Mouse (Mus musculus): ENCODE measurements around the gene D230025D16Rik. TPM values are rescaled to one million over a fixed set of nuclear protein-coding genes. Genes with fewer than 3 reads are reported as not detected.

Gene D230025D16Rik
- total RNA-seq, 2 experiments from 2014 or later = 13.5 to 24.2 TPM

DNA sequence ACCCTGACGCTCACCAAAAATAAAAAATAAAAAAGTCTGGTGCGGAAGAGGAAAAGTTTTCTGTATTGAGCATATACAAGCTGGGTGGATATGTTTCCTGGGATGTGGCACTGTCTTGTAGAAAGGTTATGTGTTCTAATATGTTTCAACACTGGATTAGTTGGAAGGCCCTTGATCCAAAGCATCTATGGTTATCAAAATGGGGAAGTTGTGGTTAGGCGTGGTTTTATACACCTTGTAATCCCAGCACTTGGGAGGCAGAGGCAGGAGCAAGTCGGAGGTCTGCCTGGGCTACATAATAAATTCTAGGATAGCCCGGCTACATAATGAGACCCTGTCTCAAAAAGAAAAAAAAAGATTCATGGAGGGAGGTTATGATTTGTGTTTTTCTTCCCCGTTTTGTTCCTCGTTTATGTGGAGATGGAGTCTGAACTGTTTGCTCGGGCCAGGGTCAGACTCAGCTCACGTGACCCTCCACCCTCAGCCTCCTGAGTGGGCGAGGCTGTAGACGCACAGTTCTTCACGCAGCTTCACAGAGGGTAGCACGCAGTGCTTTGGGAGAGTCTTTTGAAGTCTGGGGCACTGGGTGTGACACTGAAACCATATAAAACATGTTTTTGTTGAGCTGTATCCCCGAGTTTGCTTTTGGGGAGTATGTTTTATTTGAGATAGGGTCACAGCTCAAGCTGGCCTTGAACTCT lies 12.6 kb downstream of the D230025D16Rik start:
- no peak for DNase-seq

DNA sequence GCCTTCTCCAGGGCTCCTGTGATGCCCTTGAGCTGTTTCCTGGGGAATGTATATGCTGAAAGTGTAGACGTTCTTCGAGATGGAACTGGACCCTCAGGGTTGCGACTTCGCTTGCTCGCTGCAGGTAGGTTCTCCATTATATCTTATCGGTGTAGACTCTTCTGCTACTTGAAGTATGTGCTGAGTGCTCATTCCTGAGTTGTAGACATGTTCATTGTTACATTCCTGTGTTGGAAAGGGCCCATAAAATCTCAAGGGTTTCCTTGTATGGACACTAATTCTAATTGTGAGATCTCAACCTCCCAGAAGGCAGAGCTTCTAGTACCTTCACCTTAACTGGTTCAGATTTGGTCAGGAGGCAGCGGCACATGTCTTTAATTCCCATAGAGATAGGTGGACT lies 16.1 kb downstream of the D230025D16Rik start:
- no peak for DNase-seq

- DNase-seq = no peak
Observed at GRCm38 (mm10) chr8:105251954-105252353, 27.0 kb downstream of the D230025D16Rik start.

DNA sequence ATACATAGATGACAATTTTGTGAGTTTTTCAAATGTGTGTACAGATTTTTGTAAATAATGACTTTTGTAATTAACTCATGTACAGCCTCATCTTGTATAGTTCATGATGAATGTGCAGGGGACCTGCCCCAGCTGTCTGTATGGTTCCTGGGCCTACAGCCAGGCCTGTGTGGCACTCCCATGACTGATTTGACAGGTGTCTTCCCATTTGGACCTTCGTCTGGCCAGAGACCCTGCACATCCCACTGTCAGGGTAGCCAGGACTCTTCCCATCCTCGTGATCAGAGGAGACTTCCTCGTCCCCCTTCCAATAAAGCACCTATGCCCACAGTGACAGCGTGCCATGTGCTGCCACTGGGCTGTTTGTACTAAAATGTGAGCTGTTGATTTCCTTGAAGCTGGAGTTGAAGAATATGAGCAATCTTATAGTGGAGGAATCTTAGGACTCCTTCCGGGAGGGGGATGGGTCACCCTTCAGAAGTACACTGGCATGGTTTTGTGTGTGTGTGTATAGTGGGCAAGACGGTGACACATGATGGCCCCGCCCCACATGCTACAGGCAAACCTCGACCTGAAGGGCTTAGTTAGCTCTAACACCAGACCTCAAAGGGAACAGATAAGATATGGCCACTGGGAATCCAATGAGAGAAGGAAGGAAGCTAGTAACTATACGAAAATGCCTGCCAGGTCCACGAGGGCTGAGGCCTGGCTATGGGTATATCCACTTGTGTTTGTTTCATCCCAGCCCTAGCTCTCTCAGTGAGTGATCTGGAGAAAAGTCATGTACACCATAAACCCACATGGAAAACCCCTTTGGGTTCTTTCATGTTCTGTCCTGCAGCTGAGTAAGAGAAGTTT lies 28.0 kb downstream of the D230025D16Rik start:
- DNase-seq = no peak

- DNase-seq = no peak
Observed at GRCm38 (mm10) chr8:105253766-105254151, 28.8 kb downstream of the D230025D16Rik start.

- DNase-seq = peak; percentile 86
Observed at GRCm38 (mm10) chr8:105254152-105254965, 29.4 kb downstream of the D230025D16Rik start.

DNA sequence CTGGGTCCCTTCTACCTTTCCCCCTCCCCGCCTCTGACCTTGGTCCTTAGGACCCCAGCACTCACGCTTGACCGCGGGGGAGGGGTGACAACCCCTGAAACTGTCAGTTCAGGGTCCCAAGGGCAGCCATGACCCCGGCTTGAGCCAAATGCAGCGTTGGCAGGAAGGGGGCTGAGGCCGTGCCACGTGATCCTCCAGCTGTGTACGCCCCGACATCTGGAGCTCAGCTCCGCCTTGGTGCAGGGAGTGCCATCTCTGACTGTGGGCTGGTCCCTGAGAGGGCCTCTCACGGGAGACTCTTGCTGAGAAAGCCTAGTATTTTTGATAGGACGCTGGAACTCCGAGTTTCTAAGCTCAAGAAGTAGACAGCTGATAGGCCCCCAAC lies 30.0 kb downstream of the D230025D16Rik start, which contains the start of gene B3gnt9:
Gene B3gnt9 (minus strand): TSS at position 188 of the 385 bp plus-strand sequence.
- peak; percentile 85 for DNase-seq

- DNase-seq = no peak
Observed at GRCm38 (mm10) chr8:105257318-105258114, 32.6 kb downstream of the D230025D16Rik start.

- no peak for DNase-seq
Observed at GRCm38 (mm10) chr8:105258911-105259720, 34.2 kb downstream of the D230025D16Rik start.

DNA sequence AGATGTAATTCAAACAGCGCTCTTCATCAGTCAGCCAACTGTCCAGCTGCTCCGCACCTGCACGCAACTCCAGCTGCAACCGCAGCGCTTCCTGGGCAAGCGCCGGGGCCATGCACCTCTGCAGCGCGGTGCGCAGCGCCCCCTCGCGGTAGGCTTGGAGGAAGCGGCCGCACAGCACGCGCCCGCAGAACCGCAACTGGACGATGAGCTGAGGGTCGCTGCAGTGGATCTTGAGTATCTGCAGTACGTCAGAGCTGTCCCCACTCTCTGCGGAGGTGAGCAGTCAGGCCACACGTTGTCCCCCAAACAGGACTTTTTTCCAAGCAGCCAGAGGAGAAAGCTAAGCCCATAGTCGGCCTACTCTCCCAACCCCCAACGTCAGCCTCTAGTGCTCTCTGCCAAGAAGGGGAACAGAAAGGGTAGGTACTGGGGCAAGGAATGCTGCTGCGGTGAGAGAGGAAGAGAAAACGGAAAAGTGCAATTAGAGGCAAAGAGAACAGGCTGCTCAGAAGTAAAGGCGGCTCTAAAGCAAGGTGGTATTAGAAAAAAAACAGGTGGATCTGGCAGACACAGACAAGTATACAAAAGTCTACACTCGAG lies 34.9 kb downstream of the D230025D16Rik start:
- DNase-seq = peak; percentile 64

DNA sequence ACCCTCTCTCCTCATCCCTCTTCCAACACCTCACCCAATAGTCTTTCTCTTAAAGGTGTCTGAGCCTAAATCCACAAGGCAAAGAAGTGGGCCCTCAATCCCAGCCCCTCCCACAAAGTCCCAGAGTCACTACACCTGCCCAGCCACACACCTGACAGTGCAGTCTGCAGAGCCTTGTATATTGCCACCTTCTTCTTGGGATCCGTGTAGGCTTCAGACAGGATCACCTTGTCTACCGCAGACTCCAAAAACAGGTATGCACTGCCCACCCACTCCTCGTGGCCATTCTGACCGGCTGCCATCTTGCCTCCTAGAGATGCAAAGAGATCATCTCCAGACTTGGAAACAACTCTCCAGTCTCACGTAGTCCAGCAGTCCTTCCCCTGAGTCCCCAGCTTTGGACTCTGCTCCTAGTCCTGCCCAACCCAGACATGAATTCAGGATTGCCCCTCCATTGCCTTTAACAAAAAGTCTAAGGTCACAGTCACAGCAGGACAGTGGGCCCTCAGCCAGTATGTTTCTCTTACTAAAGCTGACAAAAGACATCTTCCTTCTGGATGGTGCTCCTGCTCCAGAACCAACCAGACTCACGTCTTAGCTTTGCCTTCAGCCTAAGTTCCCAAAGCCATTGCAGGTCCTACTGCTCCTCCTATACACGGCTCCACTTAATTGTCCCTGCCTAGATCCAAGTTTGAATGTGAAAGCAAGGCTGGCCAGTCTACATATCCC lies 35.6 kb downstream of the D230025D16Rik start:
- DNase-seq = no peak

DNA sequence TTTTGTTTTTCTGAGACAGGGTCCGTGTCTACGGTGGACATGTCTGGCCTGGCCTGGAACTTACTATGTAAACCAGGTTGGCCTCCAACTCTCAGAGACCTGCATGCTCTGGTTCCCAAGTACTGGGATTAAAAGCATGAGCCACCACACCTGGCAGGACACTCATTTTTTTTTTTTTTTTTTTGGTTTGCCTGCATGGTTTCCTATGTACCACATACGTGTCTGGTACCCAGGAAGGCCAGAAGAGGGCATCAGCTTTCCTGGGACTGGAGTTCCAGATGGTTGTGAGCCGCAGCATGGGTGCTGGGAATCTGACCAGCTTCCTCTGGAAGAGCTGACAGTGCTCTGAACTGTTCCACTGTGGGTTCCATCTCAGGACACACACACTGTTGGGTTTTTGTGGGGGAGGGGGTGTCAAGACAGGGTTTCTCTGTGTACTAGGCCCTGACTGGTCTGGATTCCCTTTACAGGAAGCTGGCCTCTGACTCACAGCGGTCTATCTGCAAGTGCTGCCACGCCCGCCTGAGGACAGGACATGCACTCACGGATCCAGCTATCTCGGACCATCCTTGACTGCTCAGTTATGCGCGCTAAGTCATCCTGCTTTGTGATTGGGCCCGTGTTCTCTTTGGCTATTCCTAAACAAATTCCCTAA lies 36.5 kb downstream of the D230025D16Rik start:
- DNase-seq = no peak

DNA sequence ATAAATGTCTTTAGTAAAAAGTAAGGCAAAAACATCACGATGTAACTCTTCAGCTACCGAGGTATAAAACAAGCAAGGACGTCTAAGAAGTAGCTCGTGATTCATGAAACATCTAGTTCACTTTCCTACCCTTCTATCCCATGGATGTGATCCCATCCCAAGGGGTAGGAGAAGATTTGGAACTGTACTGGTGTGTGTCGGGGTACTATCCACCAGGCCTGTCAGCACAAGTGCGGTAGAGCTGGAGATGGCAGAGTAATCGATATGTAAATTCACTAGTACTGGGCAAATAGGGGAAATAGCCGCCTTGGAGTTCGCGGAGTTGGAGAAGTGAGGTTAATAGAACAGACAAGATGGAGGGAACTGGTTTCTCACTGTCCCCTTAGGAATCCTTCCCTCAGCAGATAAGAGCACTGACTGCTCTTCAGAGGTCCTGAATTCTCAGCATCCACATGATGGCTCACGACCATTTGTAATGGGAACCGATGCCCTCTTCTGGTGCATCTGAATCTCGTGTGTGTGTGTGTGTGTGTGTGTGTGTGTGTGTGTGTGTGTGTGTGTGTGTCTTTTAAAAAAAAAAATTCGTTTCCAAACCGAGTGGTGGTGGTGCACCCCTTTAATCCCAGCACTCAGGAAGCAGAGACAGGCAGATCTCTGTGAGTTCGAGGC lies 38.4 kb downstream of the D230025D16Rik start:
- no peak for DNase-seq

DNA sequence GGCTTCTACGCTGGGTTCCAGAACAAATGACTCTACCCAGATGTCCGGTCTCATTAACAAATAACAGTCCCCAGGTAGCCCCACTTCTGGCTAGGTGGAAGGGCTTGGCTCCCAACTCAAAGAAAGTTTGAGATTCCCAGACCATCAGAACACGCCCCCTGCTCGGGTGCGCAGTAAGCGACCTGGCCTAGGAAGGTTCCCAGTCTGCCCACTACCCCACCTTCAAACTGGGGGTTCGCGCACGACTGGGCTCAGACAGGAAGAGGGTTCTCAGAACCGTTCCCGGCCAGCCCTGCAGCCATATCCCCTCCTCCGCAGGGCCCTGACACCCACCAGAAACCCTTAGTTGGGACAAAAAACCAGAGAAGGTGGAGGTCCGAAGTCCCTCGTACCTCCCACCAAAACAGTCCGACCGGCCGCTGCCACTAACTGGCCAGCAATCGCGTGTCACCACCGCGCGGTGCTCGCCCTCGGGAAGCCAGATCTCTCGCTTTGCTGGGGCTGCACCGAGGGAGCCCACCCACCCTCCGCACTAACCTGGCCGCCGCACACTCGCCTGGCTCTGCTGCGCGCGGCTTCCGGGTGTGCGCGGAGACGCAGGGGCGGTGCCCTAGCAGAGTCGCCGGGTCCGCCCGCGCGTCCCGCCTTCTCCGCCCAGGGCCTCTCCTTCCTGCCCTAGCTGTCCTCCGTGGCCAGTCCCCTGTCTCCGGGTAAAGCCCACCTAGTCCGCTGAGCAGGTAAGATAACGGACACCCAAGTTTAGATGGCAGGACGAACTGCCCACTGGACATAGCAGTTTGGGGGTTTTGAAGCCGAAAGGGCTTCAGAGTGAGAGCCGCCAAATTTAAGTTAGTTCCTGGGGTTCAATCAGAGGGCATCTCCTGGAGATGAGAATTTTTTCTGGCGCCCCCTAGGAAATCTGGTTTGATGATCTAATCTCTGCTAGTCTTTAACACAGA lies 39.4 kb downstream of the D230025D16Rik start, which contains the start of the genes Tradd and Fbxl8:
Gene Tradd (minus strand): TSS at position 586 of the 959 bp plus-strand sequence.
Gene Fbxl8 (plus strand): TSS at position 625 of the 959 bp plus-strand sequence.
- DNase-seq = peak; percentile 80

DNA sequence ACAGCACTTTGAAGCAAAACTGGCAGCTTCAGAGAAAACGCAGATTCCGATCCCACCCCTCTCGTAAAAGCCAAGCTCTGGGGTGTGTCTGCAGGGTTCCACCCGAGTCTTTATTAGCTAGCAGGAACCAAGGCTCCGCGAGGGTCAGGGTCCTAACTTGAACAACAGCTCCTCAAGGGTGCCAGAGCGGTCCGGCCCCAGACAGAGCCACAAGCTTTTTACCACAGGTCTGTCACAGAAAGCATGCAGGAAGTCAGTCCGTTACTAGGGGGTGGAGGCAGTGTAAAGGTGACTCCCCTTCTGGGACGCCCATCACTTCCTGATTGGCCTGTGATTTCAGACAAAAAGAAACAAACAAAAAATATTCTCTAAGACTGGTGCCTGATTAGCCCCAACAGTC lies 40.2 kb downstream of the D230025D16Rik start:
- no peak for DNase-seq

- no peak for DNase-seq
Observed at GRCm38 (mm10) chr8:105266775-105267174, 41.8 kb downstream of the D230025D16Rik start.

Data from gastrocnemius, postnatal 25 days (tissue).